Mouse (Mus musculus): ENCODE measurements around the gene Foxf1. TPM values are rescaled to one million over a fixed set of nuclear protein-coding genes. Genes with fewer than 3 reads are reported as not detected.

The Foxf1 gene
- polyA plus RNA-seq, 1 experiment from 2014 or later: 9.0 TPM

DNA sequence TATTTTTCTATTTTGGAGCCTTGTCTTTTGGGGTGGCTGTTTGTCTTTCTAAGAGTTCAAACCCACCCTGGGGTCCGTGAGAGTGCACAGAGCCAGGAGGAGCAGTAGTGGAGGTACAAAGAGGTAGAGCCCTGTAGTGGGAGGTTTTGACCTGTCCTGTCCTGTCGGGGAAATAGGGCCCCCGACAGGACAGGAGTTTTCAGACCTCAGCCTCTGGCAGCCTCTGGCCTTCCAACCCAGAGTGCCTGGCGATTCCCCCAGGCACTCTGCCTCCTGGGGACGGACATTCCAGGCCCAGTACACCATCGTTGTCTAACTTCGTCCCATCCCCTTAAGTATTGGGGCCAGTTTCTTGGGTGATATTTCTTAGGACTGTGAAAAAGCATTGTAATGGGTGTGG, 38.2 kb downstream of the Foxf1 start:
- H3K4me2 ChIP-seq: peak overlapping the region; percentile 21; the same call in 1 of the 2 replicates
- H3K4me1 ChIP-seq (ENCODE audit: control insufficient read depth, insufficient read depth, low read length): peaks cover 25% of the 10 kb centered on the region
- H3K27me3 ChIP-seq (ENCODE audit: control insufficient read depth, insufficient read depth, low read length): peaks cover 77% of the 10 kb centered on the region
- 21% methylated on average over 7 of the region's 7 CpGs for WGBS (ENCODE audit: insufficient replicate concordance)
- no peak for ATAC-seq (replicated peaks; ENCODE audit: insufficient number of reproducible peaks, low FRiP score, low TSS enrichment)
- no peak overlapping the region for H3K9ac ChIP-seq (ENCODE audit: low read depth, low read length)
- H3K27ac ChIP-seq (ENCODE audit: low read depth, low read length): no peak overlapping the region
- H3K36me3 ChIP-seq (ENCODE audit: control insufficient read depth, insufficient read depth, low read length): no peaks in the 10 kb centered on the region
- no peaks in the 10 kb centered on the region for H3K9me3 ChIP-seq (replicated peaks; ENCODE audit: control insufficient read depth, low read length)
- H3K4me3 ChIP-seq (ENCODE audit: low read depth, low read length): no peak overlapping the region

- Histone ChIP-seq H3K9ac (ENCODE audit: low read depth, low read length) (no peak overlapping the region), H3K36me3 (ENCODE audit: control insufficient read depth, insufficient read depth, low read length) (no peaks in the 10 kb centered on the region), H3K4me1 (ENCODE audit: control insufficient read depth, insufficient read depth, low read length) (peaks cover 27% of the 10 kb centered on the region), H3K9me3 (replicated peaks; ENCODE audit: control insufficient read depth, low read length) (no peaks in the 10 kb centered on the region), H3K4me2 (no peak overlapping the region), H3K27me3 (ENCODE audit: control insufficient read depth, insufficient read depth, low read length) (peaks cover 75% of the 10 kb centered on the region), H3K4me3 (ENCODE audit: low read depth, low read length) (no peak overlapping the region), H3K27ac (ENCODE audit: low read depth, low read length) (no peak overlapping the region)
- no peak for ATAC-seq (replicated peaks; ENCODE audit: insufficient number of reproducible peaks, low FRiP score, low TSS enrichment)
- 78% methylated on average over 2 of the region's 2 CpGs for WGBS (ENCODE audit: insufficient replicate concordance)
These were observed 38.9 kb downstream of the Foxf1 start for GRCm38 (mm10) chr8:121123113-121123512.

- ATAC-seq (replicated peaks; ENCODE audit: insufficient number of reproducible peaks, low FRiP score, low TSS enrichment): peak; percentile 60
- peaks cover 34% of the 10 kb centered on the region for H3K4me1 ChIP-seq (ENCODE audit: control insufficient read depth, insufficient read depth, low read length)
These were observed 40.5 kb downstream of the Foxf1 start for GRCm38 (mm10) chr8:121124547-121125239.

GRCm38 (mm10) chr8:121125311-121125876, 41.2 kb downstream of the Foxf1 start:
- peak overlapping the region; percentile 78 for H3K4me2 ChIP-seq
- peak overlapping the region; percentile 39 for H3K4me3 ChIP-seq (ENCODE audit: low read depth, low read length)
- under 1% methylated on average over 36 of the region's 36 CpGs for WGBS (ENCODE audit: insufficient replicate concordance)
- H3K36me3 ChIP-seq (ENCODE audit: control insufficient read depth, insufficient read depth, low read length): no peaks in the 10 kb centered on the region
- ATAC-seq (replicated peaks; ENCODE audit: insufficient number of reproducible peaks, low FRiP score, low TSS enrichment): peak; percentile 73
- peak overlapping the region; percentile 52; the same call in 1 of the 2 replicates for H3K9ac ChIP-seq (ENCODE audit: low read depth, low read length)
- peaks cover 81% of the 10 kb centered on the region for H3K27me3 ChIP-seq (ENCODE audit: control insufficient read depth, insufficient read depth, low read length)
- H3K27ac ChIP-seq (ENCODE audit: low read depth, low read length): peak overlapping the region; percentile 73
- peaks cover 34% of the 10 kb centered on the region for H3K4me1 ChIP-seq (ENCODE audit: control insufficient read depth, insufficient read depth, low read length)
- no peaks in the 10 kb centered on the region for H3K9me3 ChIP-seq (replicated peaks; ENCODE audit: control insufficient read depth, low read length)

More at GRCm38 (mm10) chr8:121124547-121125239, 40.5 kb downstream of the Foxf1 start:
- Histone ChIP-seq H3K27ac (ENCODE audit: low read depth, low read length) (peak overlapping the region; percentile 73), H3K4me3 (ENCODE audit: low read depth, low read length) (peak overlapping the region; percentile 39; the same call in 1 of the 2 replicates), H3K9me3 (replicated peaks; ENCODE audit: control insufficient read depth, low read length) (no peaks in the 10 kb centered on the region), H3K9ac (ENCODE audit: low read depth, low read length) (0 out of 2 replicates have a peak overlapping the region, but pooled peaks have one; percentile 10), H3K36me3 (ENCODE audit: control insufficient read depth, insufficient read depth, low read length) (no peaks in the 10 kb centered on the region), H3K4me2 (peak overlapping the region; percentile 78), H3K27me3 (ENCODE audit: control insufficient read depth, insufficient read depth, low read length) (peaks cover 82% of the 10 kb centered on the region)
- WGBS (ENCODE audit: insufficient replicate concordance): 4% methylated on average over 17 of the region's 17 CpGs

DNA sequence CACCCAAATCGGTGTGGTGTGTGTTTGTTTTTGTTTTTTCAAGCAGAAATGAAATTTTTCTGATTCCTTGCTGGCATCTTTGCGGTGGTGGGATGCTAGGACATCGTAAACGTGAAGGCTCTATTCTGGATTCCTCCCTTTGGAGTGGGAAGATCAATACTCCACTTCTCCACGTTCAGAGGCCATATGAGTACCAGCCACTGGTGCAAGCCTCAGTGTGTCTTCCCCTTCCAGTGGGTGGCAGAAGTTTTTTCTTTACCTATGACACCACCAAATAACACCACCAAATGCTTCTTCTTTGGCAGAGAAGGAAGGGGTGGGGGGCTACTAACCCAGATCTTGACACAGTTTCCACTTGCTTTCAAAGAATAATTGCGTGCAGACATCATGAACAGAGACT, 42.0 kb downstream of the Foxf1 start:
- peak overlapping the region; percentile 78 for H3K4me2 ChIP-seq
- 10% methylated on average over 6 of the region's 6 CpGs for WGBS (ENCODE audit: insufficient replicate concordance)

GRCm38 (mm10) chr8:121126694-121127093, 42.5 kb downstream of the Foxf1 start:
- H3K4me2 ChIP-seq: peak overlapping the region; percentile 78
- H3K36me3 ChIP-seq (ENCODE audit: control insufficient read depth, insufficient read depth, low read length): no peaks in the 10 kb centered on the region
- 0 out of 2 replicates have a peak overlapping the region, but pooled peaks have one; percentile 6 for H3K27ac ChIP-seq (ENCODE audit: low read depth, low read length)
- peaks cover 74% of the 10 kb centered on the region for H3K27me3 ChIP-seq (ENCODE audit: control insufficient read depth, insufficient read depth, low read length)
- H3K9ac ChIP-seq (ENCODE audit: low read depth, low read length): no peak overlapping the region
- ATAC-seq (replicated peaks; ENCODE audit: insufficient number of reproducible peaks, low FRiP score, low TSS enrichment): no peak
- H3K4me3 ChIP-seq (ENCODE audit: low read depth, low read length): peak overlapping the region; percentile 39; the same call in 1 of the 2 replicates
- peaks cover 34% of the 10 kb centered on the region for H3K4me1 ChIP-seq (ENCODE audit: control insufficient read depth, insufficient read depth, low read length)
- 21% methylated on average over 6 of the region's 6 CpGs for WGBS (ENCODE audit: insufficient replicate concordance)
- H3K9me3 ChIP-seq (replicated peaks; ENCODE audit: control insufficient read depth, low read length): no peaks in the 10 kb centered on the region

More for the DNA sequence above, 42.0 kb downstream of the Foxf1 start:
- Histone ChIP-seq H3K9ac (ENCODE audit: low read depth, low read length) (peak overlapping the region; percentile 34; the same call in 1 of the 2 replicates), H3K4me1 (ENCODE audit: control insufficient read depth, insufficient read depth, low read length) (peaks cover 34% of the 10 kb centered on the region), H3K36me3 (ENCODE audit: control insufficient read depth, insufficient read depth, low read length) (no peaks in the 10 kb centered on the region), H3K27ac (ENCODE audit: low read depth, low read length) (no peak overlapping the region; the same call in 1 of the 2 replicates), H3K9me3 (replicated peaks; ENCODE audit: control insufficient read depth, low read length) (no peaks in the 10 kb centered on the region), H3K27me3 (ENCODE audit: control insufficient read depth, insufficient read depth, low read length) (peaks cover 79% of the 10 kb centered on the region), H3K4me3 (ENCODE audit: low read depth, low read length) (peak overlapping the region; percentile 39)
- no peak for ATAC-seq (replicated peaks; ENCODE audit: insufficient number of reproducible peaks, low FRiP score, low TSS enrichment)

GRCm38 (mm10) chr8:121127291-121127701, 43.1 kb downstream of the Foxf1 start:
- no peak overlapping the region for H3K9ac ChIP-seq (ENCODE audit: low read depth, low read length)
- H3K27me3 ChIP-seq (ENCODE audit: control insufficient read depth, insufficient read depth, low read length): peaks cover 68% of the 10 kb centered on the region
- no peaks in the 10 kb centered on the region for H3K36me3 ChIP-seq (ENCODE audit: control insufficient read depth, insufficient read depth, low read length)
- H3K4me2 ChIP-seq: peak overlapping the region; percentile 78
- no peak overlapping the region for H3K27ac ChIP-seq (ENCODE audit: low read depth, low read length)
- no peaks in the 10 kb centered on the region for H3K9me3 ChIP-seq (replicated peaks; ENCODE audit: control insufficient read depth, low read length)
- H3K4me3 ChIP-seq (ENCODE audit: low read depth, low read length): no peak overlapping the region
- ATAC-seq (replicated peaks; ENCODE audit: insufficient number of reproducible peaks, low FRiP score, low TSS enrichment): no peak
- H3K4me1 ChIP-seq (ENCODE audit: control insufficient read depth, insufficient read depth, low read length): peaks cover 34% of the 10 kb centered on the region
- WGBS (ENCODE audit: insufficient replicate concordance): 10% methylated on average over 11 of the region's 11 CpGs

DNA sequence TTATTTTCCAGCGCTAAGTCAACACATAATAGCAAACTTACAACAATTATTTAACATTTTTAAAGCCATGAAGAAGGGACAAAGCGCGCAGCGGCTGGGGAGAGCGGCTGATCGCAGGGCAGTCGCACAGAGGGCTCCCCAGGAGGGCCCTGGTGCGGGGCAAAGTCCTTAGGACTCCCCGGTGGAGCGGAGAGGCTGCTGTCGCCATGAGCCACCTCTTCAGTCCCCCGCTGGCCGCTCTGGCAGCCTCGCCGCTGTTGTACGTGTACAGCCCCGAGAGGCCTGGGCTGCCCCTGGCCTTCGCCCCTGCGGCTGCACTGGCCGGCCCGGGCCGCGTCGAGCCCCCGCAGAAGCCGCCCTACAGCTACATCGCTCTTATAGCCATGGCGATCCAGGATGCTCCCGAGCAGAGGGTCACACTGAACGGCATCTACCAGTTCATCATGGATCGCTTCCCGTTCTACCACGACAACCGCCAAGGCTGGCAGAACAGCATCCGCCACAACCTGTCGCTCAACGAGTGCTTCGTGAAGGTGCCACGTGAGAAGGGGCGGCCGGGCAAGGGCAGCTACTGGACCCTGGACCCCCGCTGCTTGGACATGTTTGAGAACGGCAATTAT, 43.7 kb downstream of the Foxf1 start, which contains the start of gene Foxl1:
Gene Foxl1, plus strand, starts transcription at position 185 of the 620 bp plus-strand sequence.
- Histone ChIP-seq H3K27ac (ENCODE audit: low read depth, low read length) (0 out of 2 replicates have a peak within 1 kb of the TSS, but pooled peaks have one; percentile 6), H3K4me3 (ENCODE audit: low read depth, low read length) (peak within 1 kb of the TSS; percentile 39), H3K9me3 (replicated peaks; ENCODE audit: control insufficient read depth, low read length) (no peaks in the 10 kb centered on the region), H3K4me1 (ENCODE audit: control insufficient read depth, insufficient read depth, low read length) (peaks cover 34% of the 10 kb centered on the region), H3K36me3 (ENCODE audit: control insufficient read depth, insufficient read depth, low read length) (no peaks in the 10 kb centered on the region), H3K9ac (ENCODE audit: low read depth, low read length) (peak within 1 kb of the TSS; percentile 61), H3K27me3 (ENCODE audit: control insufficient read depth, insufficient read depth, low read length) (peaks cover 64% of the 10 kb centered on the region), H3K4me2 (peak within 1 kb of the TSS; percentile 78)
- 2% methylated on average over 43 of the region's 43 CpGs for WGBS (ENCODE audit: insufficient replicate concordance)
- ATAC-seq (replicated peaks; ENCODE audit: insufficient number of reproducible peaks, low FRiP score, low TSS enrichment): no peak
